Mouse (Mus musculus) limb, embryonic 12.5 days (tissue): ENCODE measurements at regions not wholly inside any gene's neighbourhood (a gene's known extent, or its start where the extent isn't known, plus 50 kb on each side); places are given as distances from the start of the nearest gene placed in this dataset.
"Not testable (repeated sequence)": the region's sequence is repeated elsewhere in the genome, so short reads cannot be mapped to it uniquely, and the experiment has no call there.

Source experiments
- ATAC-seq: fragments of 200-750 bp; cut with Nextera tagmentation; 2 replicates; pipeline ENCODE4 v1.8.0; 2017; ENCODE audit warnings: low read depth, moderate TSS enrichment; ENCODE audit not compliant: insufficient number of reproducible peaks, insufficient read depth, low FRiP score, low TSS enrichment
- H3K27ac ChIP-seq: fragments of 300-500 bp; sonication (generic); 2 replicates; pipeline ENCODE4 v1.5.1; 2016; ENCODE audit warnings: mild to moderate bottlenecking, moderate library complexity
- H3K27me3 ChIP-seq: fragments of 300-500 bp; sonication (generic); 2 replicates; pipeline ENCODE4 v1.6.1; 2016; ENCODE audit warnings: mild to moderate bottlenecking, moderate library complexity
- H3K36me3 ChIP-seq: fragments of 300-500 bp; sonication (generic); 2 replicates; pipeline ENCODE4 v1.6.1; 2016; ENCODE audit warnings: mild to moderate bottlenecking, moderate library complexity
- H3K4me1 ChIP-seq: fragments of 300-500 bp; sonication (generic); replicated peaks from 2 replicates; pipeline ENCODE4 v1.6.1; 2016
- H3K4me2 ChIP-seq: fragments of 300-500 bp; sonication (generic); 2 replicates; pipeline ENCODE4 v1.6.1; 2016; ENCODE audit warnings: mild to moderate bottlenecking, moderate library complexity
- H3K4me3 ChIP-seq: fragments of 300-500 bp; sonication (generic); replicated peaks from 2 replicates; pipeline ENCODE4 v1.5.1; 2016; ENCODE audit warnings: mild to moderate bottlenecking
- H3K9ac ChIP-seq: fragments of 300-500 bp; sonication (generic); replicated peaks from 2 replicates; pipeline ENCODE4 v1.6.1; 2016; ENCODE audit warnings: mild to moderate bottlenecking, moderate library complexity
- H3K9me3 ChIP-seq: fragments of 300-500 bp; sonication (generic); 2 replicates; pipeline ENCODE4 v1.6.1; 2016; ENCODE audit warnings: mild to moderate bottlenecking, moderate library complexity
- WGBS: fragments of 180-500 bp; shearing (Covaris S2); methylation state at CpG from one replicate; pipeline ENCODE4 v1.1.7; 2016; 5-methylcytosine and 5-hydroxymethylcytosine counted together

GRCm38 (mm10) chr10:15757503-15757902 is 1039.5 kb upstream of the Gje1 start:
- H3K9ac ChIP-seq: no peak overlapping the region
- 65% methylated on average over 1 of the region's 1 CpGs for WGBS
- H3K27me3 ChIP-seq: no peaks in the 10 kb centered on the region
- no peak for ATAC-seq
- H3K4me2 ChIP-seq: no peak overlapping the region
- H3K9me3 ChIP-seq: no peaks in the 10 kb centered on the region
- no peak overlapping the region for H3K4me3 ChIP-seq
- no peaks in the 10 kb centered on the region for H3K4me1 ChIP-seq
- no peaks in the 10 kb centered on the region for H3K36me3 ChIP-seq
- H3K27ac ChIP-seq: no peak overlapping the region

GRCm38 (mm10) chr10:15746866-15747265 is 1028.9 kb upstream of the Gje1 start:
- H3K27me3 ChIP-seq: no peaks in the 10 kb centered on the region
- 54% methylated on average over 1 of the region's 1 CpGs for WGBS
- no peak overlapping the region for H3K4me3 ChIP-seq
- no peak overlapping the region for H3K27ac ChIP-seq
- no peak for ATAC-seq
- H3K9ac ChIP-seq: no peak overlapping the region
- H3K4me1 ChIP-seq: no peaks in the 10 kb centered on the region
- no peak overlapping the region for H3K4me2 ChIP-seq
- no peaks in the 10 kb centered on the region for H3K36me3 ChIP-seq
- no peaks in the 10 kb centered on the region for H3K9me3 ChIP-seq

- no peak for ATAC-seq
- no peak overlapping the region for H3K27ac ChIP-seq
- no peaks in the 10 kb centered on the region for H3K4me1 ChIP-seq
- H3K9me3 ChIP-seq: no peaks in the 10 kb centered on the region
- WGBS: 80% methylated on average over 3 of the region's 3 CpGs
- no peak overlapping the region for H3K4me3 ChIP-seq
- no peak overlapping the region for H3K9ac ChIP-seq
- no peaks in the 10 kb centered on the region for H3K36me3 ChIP-seq
- no peaks in the 10 kb centered on the region for H3K27me3 ChIP-seq
- H3K4me2 ChIP-seq: no peak overlapping the region
Observed at GRCm38 (mm10) chr10:15738630-15739029, 1020.6 kb upstream of the Gje1 start.

- no peak for ATAC-seq
- Histone ChIP-seq H3K4me3 (no peak overlapping the region), H3K4me1 (no peaks in the 10 kb centered on the region), H3K27ac (no peak overlapping the region), H3K27me3 (no peaks in the 10 kb centered on the region), H3K9ac (no peak overlapping the region), H3K9me3 (no peaks in the 10 kb centered on the region), H3K4me2 (no peak overlapping the region), H3K36me3 (no peaks in the 10 kb centered on the region)
- WGBS: 90% methylated on average over 1 of the region's 1 CpGs
Observed at GRCm38 (mm10) chr10:15731318-15731717, 1013.3 kb upstream of the Gje1 start.

GRCm38 (mm10) chr10:15697946-15698345 is 979.9 kb upstream of the Gje1 start:
- ATAC-seq: 0 out of 2 replicates have a peak, but pooled peaks have one; percentile 63
- no peak overlapping the region for H3K4me3 ChIP-seq
- no peaks in the 10 kb centered on the region for H3K27me3 ChIP-seq
- no peak overlapping the region for H3K4me2 ChIP-seq
- no peaks in the 10 kb centered on the region for H3K4me1 ChIP-seq
- WGBS: 86% methylated on average over 2 of the region's 2 CpGs
- H3K9me3 ChIP-seq: no peaks in the 10 kb centered on the region
- no peak overlapping the region for H3K27ac ChIP-seq
- no peaks in the 10 kb centered on the region for H3K36me3 ChIP-seq
- H3K9ac ChIP-seq: no peak overlapping the region

DNA sequence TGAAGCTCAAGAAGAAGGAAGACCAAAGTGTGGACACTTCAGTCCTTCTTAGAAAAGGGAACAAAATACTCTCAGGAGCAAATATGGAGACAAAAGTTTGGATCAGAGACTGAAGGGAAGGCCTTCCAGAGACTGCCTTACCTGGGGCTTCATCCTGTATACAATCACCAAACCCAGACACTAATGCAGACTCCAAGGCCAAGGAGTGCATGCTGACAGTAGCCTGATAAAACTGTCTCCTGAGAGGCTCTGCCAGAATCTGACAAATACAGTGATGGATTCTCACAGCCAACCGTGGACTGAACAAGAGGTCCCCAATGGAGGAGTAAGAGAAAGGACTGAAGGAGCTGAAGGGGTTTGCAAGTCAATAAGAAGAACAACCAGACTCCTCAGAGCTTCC is 979.0 kb upstream of the Gje1 start:
- 91% methylated on average over 1 of the region's 1 CpGs for WGBS
- ATAC-seq: no peak
- no peak overlapping the region for H3K4me2 ChIP-seq
- no peak overlapping the region for H3K27ac ChIP-seq
- no peak overlapping the region for H3K4me3 ChIP-seq
- no peaks in the 10 kb centered on the region for H3K9me3 ChIP-seq
- no peak overlapping the region for H3K9ac ChIP-seq
- no peaks in the 10 kb centered on the region for H3K4me1 ChIP-seq
- no peaks in the 10 kb centered on the region for H3K27me3 ChIP-seq
- H3K36me3 ChIP-seq: no peaks in the 10 kb centered on the region

- not testable (repeated sequence) for H3K4me2 ChIP-seq, H3K9ac ChIP-seq, H3K4me3 ChIP-seq, H3K27ac ChIP-seq, H3K36me3 ChIP-seq, H3K27me3 ChIP-seq, ATAC-seq, H3K4me1 ChIP-seq, H3K9me3 ChIP-seq
- WGBS: 93% methylated on average over 1 of the region's 1 CpGs
Observed at GRCm38 (mm10) chr10:15671638-15672037, 953.6 kb upstream of the Gje1 start.
